Mouse (Mus musculus): Measurements from ENCODE around the gene Rfx1.
A peak's percentile ranks its signal among the peaks of the same experiment; 100 is the strongest.

Gene Rfx1

DNA sequence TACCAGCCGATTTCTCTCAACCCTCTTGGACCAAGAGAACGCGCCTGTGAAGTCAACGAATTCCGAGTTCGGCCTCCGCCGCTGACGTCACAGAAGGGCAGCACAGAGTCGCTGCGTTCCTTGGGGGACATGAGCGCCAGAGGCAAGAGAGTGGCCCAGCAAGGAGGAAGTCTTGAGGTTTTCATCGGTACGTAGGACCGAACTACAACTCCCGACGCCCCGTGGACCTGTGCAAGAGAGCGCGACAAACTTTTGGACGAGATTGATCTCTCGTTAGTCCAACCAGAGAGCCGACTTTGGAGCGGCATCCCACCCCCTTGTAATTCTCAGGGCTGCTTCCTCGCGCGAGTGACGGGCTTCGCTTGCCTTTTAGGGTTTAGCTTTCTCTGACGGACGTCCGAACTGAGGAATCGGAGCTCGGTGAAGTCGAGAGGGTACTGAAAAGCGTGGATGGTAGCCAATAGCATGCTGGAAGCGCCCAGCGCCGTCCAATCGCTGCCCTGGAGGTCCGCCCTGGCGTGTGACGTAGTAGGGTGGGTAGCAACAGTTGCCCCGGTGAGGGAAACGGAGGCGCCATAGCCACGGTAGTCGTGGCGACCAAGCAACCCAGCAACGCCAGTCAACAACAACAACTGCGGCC, at the start of gene Rfx1:
Gene Rfx1, plus strand, starts transcription at position 544 of the 640 bp plus-strand sequence.
- peak; percentile 100 for DNase-seq (ENCODE audit: low read depth)

DNA sequence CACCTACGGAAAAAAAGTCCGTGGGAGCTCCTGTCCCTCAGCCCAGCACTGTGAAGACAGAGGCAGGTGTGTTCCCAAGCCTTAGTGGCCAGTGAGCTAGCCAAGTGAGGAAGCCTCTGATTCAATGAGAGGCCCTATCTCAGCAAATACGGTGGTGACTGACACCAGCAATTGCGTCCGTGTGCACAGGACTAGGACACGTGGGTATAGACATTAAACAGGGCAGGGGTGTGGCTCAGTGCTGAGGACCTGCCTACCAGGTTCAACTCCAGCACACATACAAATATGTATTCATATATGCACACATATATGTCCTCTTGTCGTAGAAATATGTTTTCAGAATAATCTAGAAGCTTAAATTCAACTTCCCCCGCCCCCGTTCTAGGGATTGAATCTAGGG, 46.9 kb upstream of the Rfx1 start:
- no peak for DNase-seq (ENCODE audit: low read depth)

DNA sequence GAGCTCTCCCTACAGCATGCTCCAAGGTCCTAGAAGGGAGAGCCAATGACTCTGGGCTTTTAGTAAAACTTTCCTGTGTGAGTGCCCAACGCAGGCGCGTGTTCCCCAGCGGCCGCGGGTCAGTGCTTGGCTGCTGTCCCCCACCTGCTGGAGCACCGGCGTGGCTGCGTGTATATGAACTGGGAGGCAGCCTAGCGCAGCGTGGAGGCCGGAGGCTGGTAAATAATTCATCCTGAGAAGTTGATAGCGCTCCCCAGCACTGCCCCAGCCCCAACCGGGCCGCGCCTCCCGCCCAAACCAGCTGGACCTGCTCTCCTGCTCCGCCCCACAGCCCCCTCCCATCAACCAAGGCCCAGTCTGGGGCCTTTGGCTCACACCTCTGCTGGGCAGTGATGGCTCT, 45.5 kb upstream of the Rfx1 start, which contains the start of gene Palm3:
Gene Palm3, plus strand, starts transcription at position 376 of the 400 bp plus-strand sequence.
- DNase-seq (ENCODE audit: low read depth), result no peak

DNA sequence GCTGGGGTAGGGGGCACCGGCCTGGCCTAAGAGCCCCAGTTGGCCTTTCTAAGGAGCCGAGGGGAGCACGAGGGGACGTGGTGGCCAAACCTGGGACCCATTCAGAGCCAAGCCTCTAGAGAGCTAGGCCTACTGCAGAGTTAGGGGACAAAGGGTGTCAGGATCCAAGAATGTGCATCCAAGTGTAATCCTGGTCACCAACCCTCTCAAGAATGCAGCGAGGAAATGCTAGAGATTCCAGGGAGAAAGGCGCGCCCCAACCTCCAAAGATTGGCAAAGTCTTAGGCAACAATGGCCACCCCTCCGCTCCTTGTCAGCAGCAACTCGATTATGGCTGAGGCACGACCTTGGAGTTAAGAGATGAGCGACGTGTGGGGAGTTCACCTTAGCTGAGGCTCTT, 45.1 kb upstream of the Rfx1 start:
- no peak for DNase-seq (ENCODE audit: low read depth)

DNA sequence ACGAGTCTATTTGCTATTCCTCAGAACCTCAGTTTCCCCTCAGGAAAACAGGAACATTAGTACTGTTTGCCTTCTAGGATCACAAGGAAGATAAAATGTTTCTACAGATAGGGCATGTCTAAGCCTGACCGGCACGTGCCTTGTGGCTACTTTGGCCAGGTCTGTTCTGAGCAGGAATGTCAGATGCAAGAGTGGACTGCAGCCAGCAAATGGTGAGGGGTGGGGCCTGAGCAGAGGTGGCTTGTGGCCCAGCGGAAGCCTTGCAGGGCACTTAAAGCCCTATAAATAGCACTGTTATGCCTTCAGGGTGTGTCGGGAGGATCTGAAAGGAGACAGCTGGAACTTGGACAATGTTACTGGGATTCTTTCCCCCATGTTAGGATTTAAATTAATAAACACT, 43.5 kb upstream of the Rfx1 start:
- no peak for DNase-seq (ENCODE audit: low read depth)

DNA sequence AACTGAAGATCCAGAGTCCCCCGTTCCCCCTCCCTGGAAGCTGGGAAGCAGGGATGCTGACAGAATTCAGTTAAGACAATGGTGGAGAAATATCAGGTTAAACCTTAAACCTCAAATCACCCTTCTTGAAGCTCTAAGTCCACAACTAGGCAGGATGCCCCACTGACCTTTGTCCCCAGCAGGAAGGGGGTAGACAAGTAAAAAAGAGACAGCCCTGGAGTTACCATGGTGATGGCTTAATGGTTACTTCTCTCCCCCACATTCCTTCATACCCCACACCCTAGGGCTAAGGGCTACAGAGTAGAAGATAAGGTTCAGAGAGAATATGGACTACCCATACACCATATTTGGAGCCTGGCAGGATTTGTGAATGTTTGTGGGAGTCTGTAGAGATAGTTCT, 43.0 kb upstream of the Rfx1 start:
- no peak for DNase-seq (ENCODE audit: low read depth)

DNA sequence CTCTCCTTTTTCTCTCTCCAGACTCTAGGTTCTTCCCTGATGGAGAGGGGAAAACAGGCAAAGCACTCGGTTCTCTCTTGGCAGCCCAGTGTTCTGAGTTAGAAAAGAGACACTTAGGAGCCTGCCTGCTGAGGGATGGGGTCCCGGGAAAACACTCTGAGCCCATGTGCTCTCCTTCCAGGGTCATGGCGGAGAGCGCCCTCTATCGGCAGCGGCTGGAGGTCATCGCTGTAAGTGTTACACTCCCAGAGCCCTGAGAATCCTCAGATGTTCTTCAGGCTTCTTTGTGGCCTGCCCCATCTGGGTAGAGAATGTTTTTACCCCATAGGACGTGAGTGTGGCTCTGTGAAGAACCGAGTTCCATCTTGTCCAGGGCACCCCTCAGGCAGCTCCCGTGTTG, 42.5 kb upstream of the Rfx1 start:
- no peak for DNase-seq (ENCODE audit: low read depth)

DNA sequence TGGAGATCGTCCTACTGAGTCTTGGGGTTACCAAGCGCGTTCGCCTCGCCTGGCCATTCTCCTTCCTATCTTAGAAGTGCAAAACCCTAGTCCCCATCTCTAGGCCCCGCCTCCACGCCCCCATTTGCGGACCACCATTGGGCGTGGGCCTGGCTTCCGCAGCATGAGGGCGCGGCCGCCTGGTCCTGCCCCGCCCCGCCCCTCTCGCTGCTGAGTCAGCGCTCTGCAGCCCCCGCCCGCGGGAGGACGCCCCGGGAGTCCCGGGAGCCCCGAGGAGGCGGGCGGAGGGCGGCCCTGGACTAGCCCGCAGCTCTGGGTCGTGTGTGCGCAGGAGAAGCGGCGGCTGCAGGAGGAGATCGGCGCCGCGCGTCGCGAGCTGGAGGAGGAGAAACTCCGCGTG, 40.8 kb upstream of the Rfx1 start:
- DNase-seq (ENCODE audit: low read depth), result no peak

DNA sequence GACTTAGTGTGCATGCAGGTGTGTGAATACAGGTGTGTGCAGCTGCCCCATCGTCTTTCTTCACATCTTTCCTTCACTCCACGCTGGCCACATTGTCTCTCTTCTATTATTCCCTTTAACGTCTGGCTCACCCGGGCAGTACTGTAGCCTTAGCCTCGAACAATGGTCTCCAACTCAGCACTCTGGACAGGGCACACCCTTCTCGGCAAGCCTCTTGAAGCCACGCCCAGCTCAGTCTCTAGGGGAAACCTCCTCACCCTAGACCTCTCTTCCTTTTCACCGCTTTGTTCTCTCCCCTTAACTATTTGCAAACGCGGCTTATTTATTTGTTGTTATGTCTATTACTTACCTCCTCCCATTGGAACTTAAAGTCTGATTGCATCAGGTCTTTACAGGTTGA, 39.2 kb upstream of the Rfx1 start:
- DNase-seq (ENCODE audit: low read depth), result no peak

DNA sequence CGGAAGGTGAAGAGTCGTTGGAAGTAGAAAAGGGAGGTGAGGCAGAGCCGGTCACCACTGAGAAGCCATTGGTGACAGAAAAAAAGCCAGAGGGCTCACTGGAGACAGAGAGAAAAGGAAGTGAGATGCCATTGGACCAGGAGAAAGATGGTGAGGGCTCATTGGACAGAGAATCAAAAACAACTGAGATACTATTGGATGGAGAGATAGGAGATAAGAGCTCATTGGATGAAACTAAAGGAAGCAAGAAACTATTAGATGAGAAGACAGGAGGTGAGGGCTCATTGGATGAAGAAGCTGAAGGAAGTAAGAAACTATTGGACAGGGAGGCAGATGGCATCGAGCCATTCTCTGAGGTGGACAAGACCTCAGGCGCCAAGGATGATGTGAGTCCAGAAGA, 37.4 kb upstream of the Rfx1 start:
- DNase-seq (ENCODE audit: low read depth), result no peak

DNA sequence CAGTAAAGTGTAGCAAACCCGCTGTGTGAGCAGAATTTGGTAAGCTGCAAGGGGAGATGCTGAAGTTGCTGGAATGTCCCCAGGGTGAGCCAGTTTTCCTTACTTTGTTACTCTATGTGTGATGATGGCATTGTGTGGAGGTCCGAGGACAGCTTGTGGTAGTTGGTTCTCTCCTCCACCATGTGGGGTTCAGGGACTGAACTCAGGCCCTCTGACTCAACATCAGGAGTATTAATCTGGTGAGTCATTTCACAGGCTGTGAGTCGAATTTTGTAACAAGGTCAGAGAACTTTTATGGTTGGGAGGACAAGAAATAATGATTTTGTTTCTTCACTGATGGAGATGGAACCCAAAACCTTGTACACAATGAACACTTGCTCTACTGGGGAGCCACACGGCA, 33.9 kb upstream of the Rfx1 start:
- DNase-seq (ENCODE audit: low read depth), result peak; percentile 62

DNA sequence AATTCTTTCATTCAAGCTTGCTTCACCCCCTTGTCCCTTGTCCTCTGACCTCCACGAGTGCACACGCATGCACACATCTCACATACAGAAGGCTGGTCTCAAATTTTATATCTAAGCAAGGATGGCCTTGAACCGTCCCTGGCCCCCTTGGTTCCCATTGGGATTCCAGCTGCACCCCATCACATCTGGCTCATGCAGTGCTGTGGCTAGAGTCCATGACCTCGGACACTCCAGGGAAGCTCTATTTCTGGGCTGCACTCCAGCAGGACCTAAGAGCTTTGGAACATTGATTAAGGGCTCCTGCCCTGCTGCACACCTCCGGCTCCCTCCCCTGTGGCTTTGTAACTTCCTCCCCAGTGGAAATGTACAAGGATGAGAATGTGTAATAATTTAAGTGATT, 28.6 kb upstream of the Rfx1 start:
- no peak for DNase-seq (ENCODE audit: low read depth)

DNA sequence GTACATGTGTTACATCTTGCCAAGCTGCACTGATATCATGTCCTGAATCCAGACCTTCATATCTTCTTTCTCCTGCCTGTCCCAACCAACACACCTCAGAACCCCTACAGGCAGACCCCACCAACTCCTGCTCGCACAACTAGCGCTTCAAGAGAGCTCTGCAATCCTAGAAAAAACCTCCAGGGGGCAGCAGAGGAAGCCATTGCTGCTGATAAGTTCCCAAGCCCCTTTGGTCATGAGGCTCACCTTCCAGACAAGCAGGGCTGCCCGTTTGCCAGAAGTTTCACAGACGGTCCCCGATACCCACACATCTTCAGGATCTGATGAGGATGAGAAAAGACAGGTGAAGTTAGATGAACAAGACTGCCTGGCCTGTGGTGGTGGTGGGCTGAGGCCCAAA, 27.6 kb upstream of the Rfx1 start:
- peak; percentile 44 for DNase-seq (ENCODE audit: low read depth)

DNA sequence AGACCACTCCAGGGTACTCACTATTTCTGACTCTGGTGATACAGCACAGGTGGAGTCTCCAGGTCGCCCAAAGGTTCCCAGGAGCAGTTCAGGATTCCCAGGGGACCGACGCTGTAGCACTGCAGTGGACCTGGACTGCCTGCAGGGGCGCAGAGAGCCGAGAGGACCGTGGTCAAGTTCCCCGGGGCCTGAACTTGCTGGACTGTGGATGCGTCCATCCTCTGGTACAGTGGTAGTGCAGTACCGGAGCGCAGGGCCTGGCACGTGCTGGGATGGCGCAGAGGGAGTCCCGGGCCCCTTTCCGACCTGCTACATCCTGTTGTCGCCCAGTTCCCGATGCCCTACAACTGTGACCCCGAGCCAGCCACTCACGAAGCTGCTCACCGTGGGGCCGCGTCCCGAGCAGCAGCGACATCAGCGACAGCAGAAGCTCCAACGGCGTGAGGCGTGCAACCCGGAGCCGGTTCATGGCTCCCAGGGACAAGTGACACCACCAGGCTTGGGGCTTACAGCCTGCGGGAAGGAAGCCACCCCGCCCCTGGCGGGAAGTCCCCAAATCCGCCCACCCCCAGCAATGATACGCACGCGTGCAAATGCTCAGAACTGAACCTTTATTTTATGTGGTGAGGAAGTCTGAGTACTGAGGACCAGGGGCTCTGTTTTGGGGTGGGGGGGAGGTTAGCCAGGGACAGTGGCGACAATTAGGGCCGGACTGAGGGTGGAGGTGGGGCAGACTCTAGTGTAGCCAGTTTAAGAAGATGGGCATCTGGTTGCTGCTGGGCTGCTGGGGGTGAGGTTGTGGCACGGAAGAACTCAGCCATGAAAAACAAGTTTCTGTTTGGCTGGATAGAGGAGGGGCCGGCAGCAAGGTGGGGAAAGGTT, 24.3 kb upstream of the Rfx1 start, which contains the start of gene Il27ra:
Gene Il27ra, minus strand, starts transcription at position 524 of the 882 bp plus-strand sequence.
- no peak for DNase-seq (ENCODE audit: low read depth)

DNA sequence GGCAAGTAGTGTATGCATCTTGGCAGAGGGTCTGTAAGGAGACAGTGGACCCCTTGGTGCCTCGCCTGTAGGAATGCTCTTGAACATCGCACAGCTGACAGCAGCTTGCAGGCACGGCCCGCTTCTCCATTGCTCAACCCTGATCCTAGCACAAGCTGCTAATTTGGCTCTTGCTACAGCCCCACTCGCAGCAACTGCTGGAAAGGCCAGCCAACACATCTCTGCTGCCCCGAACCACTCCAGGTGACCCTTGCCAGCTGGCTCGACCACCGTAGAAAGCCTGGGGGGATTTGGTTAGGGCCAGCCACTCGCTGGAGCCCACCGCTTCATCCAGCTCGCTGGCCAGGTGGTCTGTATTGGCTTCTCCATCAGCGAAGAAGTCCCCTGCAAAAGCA, 23.7 kb upstream of the Rfx1 start:
- DNase-seq (ENCODE audit: low read depth), result no peak

DNA sequence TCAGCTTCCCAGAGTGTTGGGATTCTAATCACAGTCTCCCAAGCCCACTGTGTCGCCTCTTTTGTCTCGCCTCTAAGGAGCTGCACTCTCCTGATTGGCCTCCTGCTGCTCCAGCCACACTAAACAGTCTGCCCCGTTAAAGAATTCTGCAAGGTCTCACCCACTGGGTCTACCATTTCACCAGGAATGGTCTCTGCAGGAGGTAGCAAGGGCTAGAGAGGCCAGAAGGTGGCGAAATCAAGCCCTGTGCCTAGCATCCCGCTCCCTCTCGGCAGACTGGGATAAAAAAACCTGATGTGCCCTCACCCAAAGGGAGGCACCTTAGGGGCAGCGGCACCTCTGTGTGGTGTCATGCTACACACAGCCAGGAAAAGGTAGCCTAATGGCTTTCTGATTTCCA, 22.5 kb upstream of the Rfx1 start:
- DNase-seq (ENCODE audit: low read depth), result no peak

DNA sequence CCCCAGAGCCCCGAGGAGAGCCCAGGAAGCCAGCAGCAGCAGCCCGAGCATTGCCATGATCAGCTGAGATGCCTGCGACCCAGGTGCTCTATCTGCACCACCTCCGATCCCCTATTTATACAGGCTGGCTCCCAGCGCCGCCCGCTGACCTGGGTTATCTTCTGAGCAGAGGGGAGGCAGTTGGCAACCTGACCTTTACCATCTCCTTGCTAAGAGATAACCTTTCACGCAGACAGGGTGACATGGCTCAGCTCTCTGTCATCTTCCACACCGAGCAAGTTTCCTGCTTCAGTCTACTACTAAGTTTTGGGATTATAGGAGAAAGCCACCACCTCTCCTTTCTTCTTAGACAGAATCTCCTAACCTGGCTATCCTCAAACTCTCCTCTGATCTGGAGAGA, 21.7 kb upstream of the Rfx1 start, which contains the start of gene Rln3:
Gene Rln3, minus strand, starts transcription at position 101 of the 400 bp plus-strand sequence.
- DNase-seq (ENCODE audit: low read depth), result no peak

DNA sequence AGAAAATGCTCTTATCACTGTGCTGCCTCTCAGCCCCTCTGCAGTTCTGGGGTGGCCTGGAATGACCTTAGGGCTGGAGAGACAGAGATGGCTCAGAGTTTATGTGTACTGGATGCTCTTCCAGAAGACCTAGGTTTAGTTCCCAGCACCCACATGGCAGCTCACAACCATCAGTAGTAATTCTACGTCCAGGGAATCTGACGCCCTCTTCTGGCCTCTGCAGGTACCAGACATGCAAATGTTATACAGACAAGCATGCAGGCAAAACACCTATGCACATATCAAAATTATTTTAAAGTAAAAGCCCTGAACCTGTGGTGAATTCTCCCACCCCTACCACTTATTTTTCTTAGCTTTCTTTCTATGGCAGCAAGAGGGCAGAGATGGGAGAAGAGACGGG, 20.1 kb upstream of the Rfx1 start:
- no peak for DNase-seq (ENCODE audit: low read depth)

DNA sequence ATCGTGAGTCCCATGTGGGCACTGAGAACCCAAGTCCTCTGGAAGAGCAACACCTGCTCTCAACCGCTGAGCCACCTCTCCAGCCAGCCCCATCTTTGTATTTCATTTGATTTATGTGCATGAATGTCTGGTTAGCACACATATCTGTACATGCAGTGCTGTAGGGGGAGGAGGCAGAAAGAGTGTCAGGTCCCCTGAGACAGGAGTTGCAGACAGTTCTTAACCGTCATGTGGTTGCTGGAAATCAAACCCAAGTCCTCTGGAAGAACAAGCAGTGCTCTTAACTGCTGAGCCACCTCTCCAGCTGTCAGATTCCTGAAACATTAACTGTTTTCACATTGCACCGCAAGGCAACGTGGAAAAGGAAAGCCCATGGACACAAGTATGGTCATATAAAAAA, 18.5 kb upstream of the Rfx1 start:
- no peak for DNase-seq (ENCODE audit: low read depth)

DNA sequence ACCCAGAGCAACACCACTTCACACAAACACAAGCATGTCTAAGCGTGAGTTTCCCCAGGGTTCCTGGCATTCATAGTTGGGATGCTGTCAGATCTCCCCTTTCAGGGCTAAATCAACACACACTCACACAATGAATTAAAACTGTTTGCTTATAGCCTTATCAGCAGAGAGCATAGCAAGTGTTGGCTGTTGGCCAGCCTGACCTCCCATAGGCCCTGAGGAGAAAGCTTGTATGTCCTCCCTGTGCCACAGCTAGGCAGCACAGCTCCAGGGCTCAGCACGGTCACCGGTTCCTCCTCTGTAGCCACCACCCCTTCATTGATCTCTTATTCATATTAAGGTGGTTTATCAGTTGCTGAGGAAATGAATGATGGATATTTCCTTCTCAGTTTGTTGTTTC, 13.9 kb upstream of the Rfx1 start:
- DNase-seq (ENCODE audit: low read depth), result no peak

DNA sequence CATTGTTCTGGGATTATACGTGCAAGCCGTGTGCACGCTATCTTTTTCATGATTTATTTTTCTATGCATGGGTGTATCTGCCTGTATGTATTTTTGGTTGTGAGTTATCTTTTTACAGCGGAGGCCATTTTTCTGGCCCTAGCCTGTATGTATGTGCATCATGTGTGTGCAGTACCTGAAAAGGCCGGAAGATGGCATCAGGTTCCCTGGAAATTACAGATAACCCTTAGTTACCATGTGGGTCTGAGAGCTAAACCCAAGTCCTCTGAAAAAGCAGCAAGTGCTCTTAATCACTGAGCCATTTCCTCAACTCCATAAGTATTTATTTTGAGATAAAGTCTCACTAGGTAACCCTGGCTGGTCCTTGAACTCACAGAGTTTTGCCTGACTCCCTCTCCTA, 13.4 kb upstream of the Rfx1 start:
- DNase-seq (ENCODE audit: low read depth), result no peak

DNA sequence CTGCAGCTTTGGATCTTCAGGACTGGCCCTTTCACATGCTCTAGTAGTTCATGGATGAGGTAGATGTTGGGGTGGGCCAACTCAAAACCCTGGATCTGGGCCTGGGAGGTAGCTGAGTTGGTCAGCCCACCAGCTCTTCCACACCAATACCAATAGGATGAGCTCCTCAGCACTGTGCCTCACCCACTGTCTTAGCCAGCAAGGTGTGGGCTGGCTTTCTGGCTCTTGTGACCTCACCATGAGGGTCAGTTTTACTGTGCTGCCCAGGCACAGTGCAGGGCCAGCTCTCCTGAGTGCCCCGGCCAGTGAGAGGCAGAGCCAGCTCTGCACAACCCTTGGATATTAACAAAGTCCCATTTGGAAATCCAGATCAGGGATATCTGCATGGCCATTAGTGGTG, 8.8 kb upstream of the Rfx1 start:
- no peak for DNase-seq (ENCODE audit: low read depth)

DNA sequence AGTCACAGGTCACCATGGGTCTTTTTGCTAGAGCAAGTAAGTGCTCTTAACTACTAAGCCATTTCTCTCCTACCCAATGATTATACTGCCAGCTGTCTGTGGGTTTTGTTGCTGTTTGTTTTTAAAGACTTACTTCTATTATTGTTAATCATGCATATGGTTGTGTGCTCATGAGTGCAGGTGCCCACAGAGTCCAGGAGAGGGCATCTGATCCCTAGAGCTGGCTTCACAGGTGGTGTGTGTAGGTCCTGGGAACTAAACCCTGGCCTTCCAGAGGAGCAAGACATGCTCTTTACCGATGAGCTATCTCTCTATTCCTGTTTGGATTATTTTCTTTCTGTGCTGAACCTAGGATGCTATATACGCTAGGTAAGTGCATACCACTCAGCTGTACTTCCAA, 7.4 kb upstream of the Rfx1 start:
- DNase-seq (ENCODE audit: low read depth), result no peak

DNA sequence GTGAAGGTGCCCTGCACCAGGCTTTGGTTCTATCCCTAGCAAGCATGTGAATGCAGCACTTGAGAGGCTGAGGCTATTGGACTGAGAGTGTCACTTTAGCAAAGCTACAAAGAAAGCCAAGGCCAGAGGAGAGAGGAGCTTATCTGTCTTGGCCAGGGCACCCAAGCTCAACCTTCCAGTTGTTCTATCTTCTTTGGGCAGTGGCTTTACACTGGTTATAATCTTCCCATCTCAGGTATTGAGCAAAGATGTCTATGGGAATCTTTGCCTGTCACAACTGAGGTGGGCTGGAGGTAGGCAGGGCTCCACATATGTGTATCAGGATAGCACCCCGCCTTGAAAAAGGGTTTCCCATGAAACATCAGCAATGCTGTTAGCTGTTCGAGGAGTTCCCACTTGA, 6.4 kb upstream of the Rfx1 start:
- no peak for DNase-seq (ENCODE audit: low read depth)
